Comparison of ENCODE assay signal across 22 mouse cellular contexts in genomic region chr8:120679629-120680387, GRCm38 (mm10). TPM values are rescaled to one million over a fixed set of nuclear protein-coding genes. Genes with fewer than 3 reads are reported as not detected.
DNase-seq lines count a peak whose midpoint lies in the region; ATAC-seq and TF ChIP-seq lines count a peak whose summit lies in the region.
"Had no signal": no experiment of that assay in that cellular context is flagged by ENCODE, and none has a peak within 500 bp of the region (broad histone marks: within the 10 kb centered on the region; RNA-seq: fewer than 3 reads in every experiment).

No protein-coding gene starts in this region.

- ATAC-seq in megakaryocyte, adult 5-6 weeks (ENCODE audit: poor library complexity, severe bottlenecking): no peak
- peak; percentile 84 for ATAC-seq in intestine, embryonic 16.5 days
- 0 out of 2 replicates have a peak, but pooled peaks have one; percentile 44 for ATAC-seq in liver, embryonic 15.5 days (ENCODE audit: insufficient read depth)
- peak; percentile 44; the same call in 1 of the 2 replicates for ATAC-seq in stomach, postnatal 0 days (ENCODE audit: low FRiP score, low TSS enrichment)
- ATAC-seq: forebrain, embryonic 16.5 days; hindbrain, postnatal 0 days had no signal

- H3K9me3 ChIP-seq in megakaryocyte, embryonic 14.5 days: no peaks in the 10 kb centered on the region
- no peaks in the 10 kb centered on the region for H3K9me3 ChIP-seq in intestine, embryonic 16.5 days (ENCODE audit: control insufficient read depth, low read length)
- no peaks in the 10 kb centered on the region for H3K9me3 ChIP-seq in liver, embryonic 15.5 days (replicated peaks)
- no peaks in the 10 kb centered on the region for H3K9me3 ChIP-seq in stomach, postnatal 0 days (ENCODE audit: control insufficient read depth, low read length)
- H3K9me3 ChIP-seq: forebrain, embryonic 10.5 days; limb, embryonic 12.5 days had no signal

- no peak for TF ChIP-seq CTCF in stomach, postnatal 0 days (IDR thresholded peaks at IDR 0.05; ENCODE audit: low read depth)

- no peak for TF ChIP-seq EP300 in stomach, postnatal 0 days (optimal IDR thresholded peaks at IDR 0.05)

- H3K27ac ChIP-seq in intestine, embryonic 16.5 days (ENCODE audit: low read length): peak overlapping the region; percentile 71
- no peak overlapping the region for H3K27ac ChIP-seq in liver, embryonic 15.5 days (replicated peaks)
- no peak overlapping the region for H3K27ac ChIP-seq in stomach, postnatal 0 days (replicated peaks)
- H3K27ac ChIP-seq: forebrain, embryonic 10.5 days; heart, adult 2 months; hindbrain, postnatal 0 days; limb, embryonic 12.5 days had no signal

- H3K4me3 ChIP-seq in megakaryocyte, embryonic 14.5 days (replicated peaks): peak overlapping the region; percentile 50
- no peak overlapping the region for H3K4me3 ChIP-seq in intestine, embryonic 16.5 days (ENCODE audit: low read length)
- no peak overlapping the region for H3K4me3 ChIP-seq in liver, embryonic 15.5 days (replicated peaks)
- H3K4me3 ChIP-seq in stomach, postnatal 0 days (ENCODE audit: low read depth, low read length): no peak overlapping the region
- H3K4me3 ChIP-seq: forebrain, embryonic 10.5 days; heart, adult 2 months; limb, embryonic 12.5 days had no signal

- H3K27me3 ChIP-seq in megakaryocyte, embryonic 14.5 days (replicated peaks): peaks cover 44% of the 10 kb centered on the region
- H3K27me3 ChIP-seq in intestine, embryonic 16.5 days (replicated peaks; ENCODE audit: control insufficient read depth, insufficient read depth, low read length): no peaks in the 10 kb centered on the region
- H3K27me3 ChIP-seq in liver, embryonic 15.5 days: peaks cover 12% of the 10 kb centered on the region; the same call in 1 of the 2 replicates
- no peaks in the 10 kb centered on the region for H3K27me3 ChIP-seq in stomach, postnatal 0 days (ENCODE audit: control insufficient read depth, insufficient read depth, low read length)

- WGBS in intestine, embryonic 16.5 days: 38% methylated on average over 11 of the region's 11 CpGs
- 11% methylated on average over 11 of the region's 11 CpGs for WGBS in liver, embryonic 15.5 days (ENCODE audit: insufficient replicate concordance)
- 38% methylated on average over 11 of the region's 11 CpGs for WGBS in stomach, postnatal 0 days

- DNase-seq in stomach, postnatal 0 days (ENCODE audit: low spot score): no peak
- DNase-seq in testis, postnatal 14 days (ENCODE audit: low spot score): no peak
- DNase-seq in left cerebral cortex, adult 11 months (ENCODE audit: low spot score): no peak
- no peak for DNase-seq in kidney, adult 8-10 months
- DNase-seq: cerebellum, adult 11-12 months; gastrocnemius, postnatal 25 days; heart, adult 2 months; kidney, adult 2 months; lung, adult 2 months had no signal

- H3K4me1 ChIP-seq in megakaryocyte, embryonic 14.5 days: peaks cover 22% of the 10 kb centered on the region
- peaks cover 11% of the 10 kb centered on the region for H3K4me1 ChIP-seq in intestine, embryonic 16.5 days (ENCODE audit: control insufficient read depth, insufficient read depth, low read length)
- peaks cover 28% of the 10 kb centered on the region for H3K4me1 ChIP-seq in liver, embryonic 15.5 days (replicated peaks)
- peaks cover 3% of the 10 kb centered on the region for H3K4me1 ChIP-seq in stomach, postnatal 0 days (replicated peaks; ENCODE audit: control insufficient read depth, insufficient read depth)

- H3K9ac ChIP-seq in intestine, embryonic 16.5 days (ENCODE audit: low read depth, low read length): no peak overlapping the region
- no peak overlapping the region for H3K9ac ChIP-seq in liver, embryonic 15.5 days
- H3K9ac ChIP-seq in stomach, postnatal 0 days (ENCODE audit: low read length): no peak overlapping the region
- H3K9ac ChIP-seq: limb, embryonic 12.5 days had no signal

- H3K36me3 ChIP-seq in megakaryocyte, embryonic 14.5 days (replicated peaks; ENCODE audit: low read length): peaks cover 18% of the 10 kb centered on the region
- no peaks in the 10 kb centered on the region for H3K36me3 ChIP-seq in intestine, embryonic 16.5 days (ENCODE audit: control insufficient read depth, insufficient read depth, low read length)
- H3K36me3 ChIP-seq in liver, embryonic 15.5 days (replicated peaks): 0 out of 2 replicates have a peak, but pooled peaks cover 5% of the 10 kb centered on the region
- no peaks in the 10 kb centered on the region for H3K36me3 ChIP-seq in stomach, postnatal 0 days (ENCODE audit: control insufficient read depth, insufficient read depth, low read length)

- peak overlapping the region; percentile 26; the same call in 1 of the 2 replicates for H3K4me2 ChIP-seq in intestine, embryonic 16.5 days (ENCODE audit: low read depth, low read length)
- H3K4me2 ChIP-seq in liver, embryonic 15.5 days: peak overlapping the region; percentile 13; the same call in 1 of the 2 replicates
- H3K4me2 ChIP-seq in stomach, postnatal 0 days (replicated peaks; ENCODE audit: low read depth): no peak overlapping the region
- H3K4me2 ChIP-seq: limb, embryonic 12.5 days had no signal

RNA-seq across cellular contexts. Expression of gene Emc8, which starts 11.4 kb away (rescaled TPM):
- polyA plus RNA-seq in megakaryocyte, embryonic 14.5 days (2012; ENCODE audit: insufficient read depth, low replicate concordance): 61.0 and 78.8 TPM in 2 replicates
- 46.7 and 48.7 TPM in 2 replicates for total RNA-seq in megakaryocyte, adult 5-6 weeks (2015)
- total RNA-seq in megakaryocyte, adult 5-6 weeks (2017): 41.6 and 51.3 TPM in 2 replicates
- 214 and 235 TPM in 2 replicates for polyA plus RNA-seq in intestine, embryonic 16.5 days (2015; fragmentation: Nextera tagmentation; extraction: Ambion mirVana)
- polyA plus RNA-seq in liver, embryonic 15.5 days (2015; fragmentation: Nextera tagmentation; extraction: Ambion mirVana): 100 and 104 TPM in 2 replicates
- polyA plus RNA-seq in stomach, postnatal 0 days (2015; fragmentation: Nextera tagmentation; extraction: Ambion mirVana): 149 and 162 TPM in 2 replicates

RNA-seq across cellular contexts. Expression of gene Cox4i1, which starts 11.8 kb away (rescaled TPM):
- polyA plus RNA-seq in megakaryocyte, embryonic 14.5 days (2012; ENCODE audit: insufficient read depth, low replicate concordance): 46.4 and 216 TPM in 2 replicates
- total RNA-seq in megakaryocyte, adult 5-6 weeks (2015): 776 and 796 TPM in 2 replicates
- 479 and 480 TPM in 2 replicates for total RNA-seq in megakaryocyte, adult 5-6 weeks (2017)
- 1,710 and 1,737 TPM in 2 replicates for polyA plus RNA-seq in intestine, embryonic 16.5 days (2015; fragmentation: Nextera tagmentation; extraction: Ambion mirVana)
- 638 and 673 TPM in 2 replicates for polyA plus RNA-seq in liver, embryonic 15.5 days (2015; fragmentation: Nextera tagmentation; extraction: Ambion mirVana)
- 1,419 and 1,437 TPM in 2 replicates for polyA plus RNA-seq in stomach, postnatal 0 days (2015; fragmentation: Nextera tagmentation; extraction: Ambion mirVana)

RNA-seq across cellular contexts. Expression of gene Gm27021, which starts 11.9 kb away (rescaled TPM):
- polyA plus RNA-seq in megakaryocyte, embryonic 14.5 days (2012; ENCODE audit: insufficient read depth, low replicate concordance): 10.0 and 10.1 TPM in 2 replicates
- not detected in 2 replicates for total RNA-seq in megakaryocyte, adult 5-6 weeks (2015)
- total RNA-seq in megakaryocyte, adult 5-6 weeks (2017): 0.29 TPM in 1 of 2 replicates, not detected in the other
- 1.5 TPM in 2 replicates for polyA plus RNA-seq in intestine, embryonic 16.5 days (2015; fragmentation: Nextera tagmentation; extraction: Ambion mirVana)
- polyA plus RNA-seq in liver, embryonic 15.5 days (2015; fragmentation: Nextera tagmentation; extraction: Ambion mirVana): 0.35 and 0.64 TPM in 2 replicates
- polyA plus RNA-seq in stomach, postnatal 0 days (2015; fragmentation: Nextera tagmentation; extraction: Ambion mirVana): 2.1 and 4.7 TPM in 2 replicates
- total RNA-seq: adrenal gland, postnatal 25 days; gastrocnemius, postnatal 25 days; heart, adult 2 months; layer of hippocampus, postnatal 25 days; left cerebral cortex, postnatal 14 days; megakaryocyte progenitor cell, adult 5-6 weeks had no signal
- polyA plus RNA-seq: heart, adult 2 months; kidney, adult 2 months had no signal

RNA-seq across cellular contexts. Expression of gene 1190005I06Rik, which starts 32.4 kb away (rescaled TPM):
- polyA plus RNA-seq in megakaryocyte, embryonic 14.5 days (2012; ENCODE audit: insufficient read depth, low replicate concordance): 3.6 TPM in 1 of 2 replicates, not detected in the other
- total RNA-seq in megakaryocyte, adult 5-6 weeks (2015): 0.18 TPM in 1 of 2 replicates, not detected in the other
- not detected in 2 replicates for total RNA-seq in megakaryocyte, adult 5-6 weeks (2017)
- polyA plus RNA-seq in intestine, embryonic 16.5 days (2015; fragmentation: Nextera tagmentation; extraction: Ambion mirVana): 1.8 and 1.9 TPM in 2 replicates
- polyA plus RNA-seq in liver, embryonic 15.5 days (2015; fragmentation: Nextera tagmentation; extraction: Ambion mirVana): 0.92 and 1.2 TPM in 2 replicates
- polyA plus RNA-seq in stomach, postnatal 0 days (2015; fragmentation: Nextera tagmentation; extraction: Ambion mirVana): 12.2 and 14.0 TPM in 2 replicates

RNA-seq across cellular contexts. Expression of gene Irf8, which starts 56.4 kb away (rescaled TPM):
- 14.6 and 50.7 TPM in 2 replicates for polyA plus RNA-seq in megakaryocyte, embryonic 14.5 days (2012; ENCODE audit: insufficient read depth, low replicate concordance)
- total RNA-seq in megakaryocyte, adult 5-6 weeks (2015): 167 and 175 TPM in 2 replicates
- 282 and 289 TPM in 2 replicates for total RNA-seq in megakaryocyte, adult 5-6 weeks (2017)
- 55.5 and 55.6 TPM in 2 replicates for polyA plus RNA-seq in intestine, embryonic 16.5 days (2015; fragmentation: Nextera tagmentation; extraction: Ambion mirVana)
- 17.4 and 18.8 TPM in 2 replicates for polyA plus RNA-seq in liver, embryonic 15.5 days (2015; fragmentation: Nextera tagmentation; extraction: Ambion mirVana)
- 18.7 and 18.9 TPM in 2 replicates for polyA plus RNA-seq in stomach, postnatal 0 days (2015; fragmentation: Nextera tagmentation; extraction: Ambion mirVana)
- polyA plus RNA-seq: C2C12 had no signal
